Comparison of ENCODE assay signal across 26 mouse cellular contexts in the genomic region with DNA sequence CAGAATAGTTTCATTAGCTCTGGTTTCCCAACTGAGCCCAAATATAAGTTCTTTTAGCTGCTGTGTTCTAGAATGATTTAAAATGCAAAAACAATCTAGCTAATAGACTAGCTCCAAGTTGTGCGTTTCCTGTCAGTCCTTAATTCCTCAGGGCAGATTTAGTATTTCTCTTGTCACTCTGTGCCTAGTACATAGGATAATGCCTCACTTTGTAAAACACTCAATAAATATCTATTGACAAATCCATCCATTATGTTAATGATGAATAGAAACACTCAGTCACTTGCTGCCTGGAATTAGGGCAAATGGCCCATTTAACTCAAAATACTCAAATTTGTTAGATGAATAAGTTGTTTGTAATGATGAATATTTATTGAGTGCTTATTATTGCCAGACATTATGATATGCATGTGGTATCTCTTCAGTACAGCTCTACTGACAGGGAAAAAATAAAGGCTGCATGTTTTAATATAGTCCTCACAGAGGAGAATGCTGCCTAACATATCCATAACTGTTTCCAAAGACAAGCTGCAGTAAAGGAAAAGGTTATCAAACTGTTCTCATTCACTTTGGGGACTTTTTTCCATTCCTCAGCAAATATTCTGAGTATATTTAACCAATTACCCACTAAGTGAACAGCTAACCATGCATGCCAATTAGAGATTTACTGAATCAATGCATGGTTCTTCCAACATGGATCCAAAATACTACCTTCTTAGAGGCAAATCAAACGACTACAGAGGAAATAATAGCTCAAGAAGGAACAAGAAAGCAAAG.
DNase-seq lines count a peak whose midpoint lies in the region; ATAC-seq and TF ChIP-seq lines count a peak whose summit lies in the region.
"Had no signal": no experiment of that assay in that cellular context is flagged by ENCODE, and none has a peak within 500 bp of the region (broad histone marks: within the 10 kb centered on the region; RNA-seq: fewer than 3 reads in every experiment).

No protein-coding gene starts in this region.

- H3K4me3 ChIP-seq in forebrain, embryonic 11.5 days (ENCODE audit: low read depth, low read length): no peak overlapping the region
- H3K4me3 ChIP-seq in forebrain, embryonic 10.5 days: no peak overlapping the region
- H3K4me3 ChIP-seq in forebrain, embryonic 14.5 days (ENCODE audit: low read depth, low read length): no peak overlapping the region
- no peak overlapping the region for H3K4me3 ChIP-seq in forebrain, embryonic 16.5 days (replicated peaks; ENCODE audit: low read length)
- H3K4me3 ChIP-seq: embryonic facial prominence, embryonic 13.5 days; embryonic facial prominence, embryonic 15.5 days; erythroblast, embryonic 14.5 days had no signal

- WGBS in forebrain, embryonic 11.5 days: 27% methylated on average over 2 of the region's 2 CpGs
- WGBS in forebrain, embryonic 10.5 days: 54% methylated on average over 2 of the region's 2 CpGs
- 20% methylated on average over 2 of the region's 2 CpGs for WGBS in forebrain, embryonic 14.5 days
- 26% methylated on average over 2 of the region's 2 CpGs for WGBS in forebrain, embryonic 16.5 days

- H3K9me3 ChIP-seq in forebrain, embryonic 11.5 days (ENCODE audit: control insufficient read depth, low read length): no peaks in the 10 kb centered on the region
- H3K9me3 ChIP-seq in forebrain, embryonic 10.5 days: no peaks in the 10 kb centered on the region
- H3K9me3 ChIP-seq in forebrain, embryonic 14.5 days (replicated peaks; ENCODE audit: control insufficient read depth, low read length): no peaks in the 10 kb centered on the region
- no peaks in the 10 kb centered on the region for H3K9me3 ChIP-seq in forebrain, embryonic 16.5 days (ENCODE audit: control insufficient read depth, low read length)
- H3K9me3 ChIP-seq: embryonic facial prominence, embryonic 13.5 days; embryonic facial prominence, embryonic 15.5 days; G1E had no signal

- H3K9ac ChIP-seq in forebrain, embryonic 11.5 days (ENCODE audit: low read length): no peak overlapping the region
- H3K9ac ChIP-seq in forebrain, embryonic 14.5 days (ENCODE audit: low read length): no peak overlapping the region
- H3K9ac ChIP-seq in forebrain, embryonic 16.5 days (replicated peaks; ENCODE audit: low read depth, low read length): no peak overlapping the region
- H3K9ac ChIP-seq: embryonic facial prominence, embryonic 13.5 days; embryonic facial prominence, embryonic 15.5 days had no signal

- no peaks in the 10 kb centered on the region for H3K4me1 ChIP-seq in forebrain, embryonic 11.5 days (replicated peaks; ENCODE audit: control insufficient read depth, insufficient read depth, low read length)
- H3K4me1 ChIP-seq in forebrain, embryonic 10.5 days: no peaks in the 10 kb centered on the region
- no peaks in the 10 kb centered on the region for H3K4me1 ChIP-seq in forebrain, embryonic 14.5 days (ENCODE audit: control insufficient read depth, insufficient read depth, low read length)
- H3K4me1 ChIP-seq in forebrain, embryonic 16.5 days (replicated peaks; ENCODE audit: control insufficient read depth, insufficient read depth, low read length): no peaks in the 10 kb centered on the region
- H3K4me1 ChIP-seq: embryonic facial prominence, embryonic 13.5 days; embryonic facial prominence, embryonic 15.5 days had no signal

- no peak overlapping the region for H3K27ac ChIP-seq in forebrain, embryonic 11.5 days (ENCODE audit: low read depth, low read length)
- H3K27ac ChIP-seq in forebrain, embryonic 10.5 days: no peak overlapping the region
- H3K27ac ChIP-seq in forebrain, embryonic 14.5 days (ENCODE audit: low read depth, low read length): no peak overlapping the region
- H3K27ac ChIP-seq in forebrain, embryonic 16.5 days (ENCODE audit: low read length): no peak overlapping the region
- H3K27ac ChIP-seq: embryonic facial prominence, embryonic 13.5 days; embryonic facial prominence, embryonic 15.5 days had no signal

- no peak overlapping the region for H3K4me2 ChIP-seq in forebrain, embryonic 11.5 days (ENCODE audit: low read depth, low read length, severe bottlenecking)
- H3K4me2 ChIP-seq in forebrain, embryonic 14.5 days (ENCODE audit: low read length): no peak overlapping the region
- H3K4me2 ChIP-seq in forebrain, embryonic 16.5 days (ENCODE audit: low read length): no peak overlapping the region
- H3K4me2 ChIP-seq: embryonic facial prominence, embryonic 13.5 days; embryonic facial prominence, embryonic 15.5 days had no signal

- ATAC-seq in forebrain, embryonic 11.5 days (replicated peaks; ENCODE audit: low FRiP score): peak; percentile 71
- ATAC-seq in forebrain, embryonic 14.5 days: peak; percentile 85
- ATAC-seq in forebrain, embryonic 16.5 days: peak; percentile 85
- ATAC-seq: activated CD4-positive, CD25-positive, alpha-beta regulatory T cell, adult 4 months; CD4-positive, CD25-positive, alpha-beta regulatory T cell, adult 4 months; Patski had no signal

- H3K36me3 ChIP-seq in forebrain, embryonic 11.5 days (ENCODE audit: control insufficient read depth, insufficient read depth, low read length): no peaks in the 10 kb centered on the region
- H3K36me3 ChIP-seq in forebrain, embryonic 10.5 days (replicated peaks): no peaks in the 10 kb centered on the region
- H3K36me3 ChIP-seq in forebrain, embryonic 14.5 days (ENCODE audit: control insufficient read depth, insufficient read depth, low read length): no peaks in the 10 kb centered on the region
- H3K36me3 ChIP-seq in forebrain, embryonic 16.5 days (ENCODE audit: control insufficient read depth, insufficient read depth): no peaks in the 10 kb centered on the region
- H3K36me3 ChIP-seq: embryonic facial prominence, embryonic 13.5 days; embryonic facial prominence, embryonic 15.5 days; G1E had no signal

- H3K27me3 ChIP-seq in forebrain, embryonic 11.5 days (ENCODE audit: control insufficient read depth, insufficient read depth, low read length): no peaks in the 10 kb centered on the region
- H3K27me3 ChIP-seq in forebrain, embryonic 10.5 days (ENCODE audit: poor library complexity, severe bottlenecking): 0 out of 2 replicates have a peak, but pooled peaks cover 3% of the 10 kb centered on the region
- H3K27me3 ChIP-seq in forebrain, embryonic 14.5 days (replicated peaks; ENCODE audit: control insufficient read depth, insufficient read depth, low read length): no peaks in the 10 kb centered on the region
- no peaks in the 10 kb centered on the region for H3K27me3 ChIP-seq in forebrain, embryonic 16.5 days (replicated peaks; ENCODE audit: control insufficient read depth, insufficient read depth, low read length)
- H3K27me3 ChIP-seq: CH12.LX; embryonic facial prominence, embryonic 13.5 days; embryonic facial prominence, embryonic 15.5 days had no signal

- TF ChIP-seq POLR2A in brain, embryonic 14.5 days (IDR thresholded peaks at IDR 0.05; ENCODE audit: borderline replicate concordance, extremely low read depth, insufficient read depth, insufficient read length, poor library complexity, severe bottlenecking): no peak

- TF ChIP-seq CTCF in brain, embryonic 14.5 days (IDR thresholded peaks at IDR 0.05; ENCODE audit: borderline replicate concordance, extremely low read depth, insufficient read depth, insufficient read length): no peak

- no peak for DNase-seq in forebrain, embryonic 11.5 days (ENCODE audit: low spot score)
- DNase-seq in forebrain, embryonic 10.5 days (ENCODE audit: extremely low spot score, low spot score): no peak
- peak; percentile 51 for DNase-seq in brain, embryonic 14.5 days (ENCODE audit: low read depth)
- DNase-seq in forebrain, embryonic 14.5 days (ENCODE audit: low spot score): peak; percentile 33
- no peak for DNase-seq in lung, postnatal 36 days
- no peak for DNase-seq in right cerebral cortex, postnatal 14 days
- DNase-seq: adrenal gland, adult 8-10 months; adrenal gland, postnatal 14 days; adrenal gland, postnatal 36 days; B cell, adult 2 months; cerebellum, adult 11 months; cerebellum, adult 18-20 months; cerebellum, adult 8-10 months; cerebellum, adult 9-11 months; cerebellum, postnatal 14 days; cerebellum, postnatal 36 days; embryo, embryonic 11 days had no signal

Comparison
In these comparisons a context has a peak if more than half of its experiments do, and no peak if none do; other contexts are left out.
1. DNase-seq: peak in brain, embryonic 14.5 days (single experiment) and forebrain, embryonic 14.5 days (single experiment); none in forebrain, embryonic 11.5 days (single experiment), forebrain, embryonic 10.5 days (single experiment), lung, postnatal 36 days (single experiment) and right cerebral cortex, postnatal 14 days (single experiment).
2. Peak in every context shown above with its lines, with median percentiles within 50 percentile points of each other: ATAC-seq.